Mouse (Mus musculus) liver, embryonic 14.5 days (tissue): ENCODE data around the gene Gm21887.
"Not testable (repeated sequence)": the region's sequence is repeated elsewhere in the genome, so short reads cannot be mapped to it uniquely, and the experiment has no call there.

ENCODE experiments used
- CTCF ChIP-seq: IDR thresholded peaks from 2 replicates; pipeline ENCODE4 v1.5.1; 2016; ENCODE audit warnings: antibody characterized with exemption, low read depth, control low read depth
- EP300 ChIP-seq: IDR thresholded peaks from 2 replicates; pipeline ENCODE4 v1.6.1; 2016; ENCODE audit warnings: antibody characterized with exemption, low read depth

DNA sequence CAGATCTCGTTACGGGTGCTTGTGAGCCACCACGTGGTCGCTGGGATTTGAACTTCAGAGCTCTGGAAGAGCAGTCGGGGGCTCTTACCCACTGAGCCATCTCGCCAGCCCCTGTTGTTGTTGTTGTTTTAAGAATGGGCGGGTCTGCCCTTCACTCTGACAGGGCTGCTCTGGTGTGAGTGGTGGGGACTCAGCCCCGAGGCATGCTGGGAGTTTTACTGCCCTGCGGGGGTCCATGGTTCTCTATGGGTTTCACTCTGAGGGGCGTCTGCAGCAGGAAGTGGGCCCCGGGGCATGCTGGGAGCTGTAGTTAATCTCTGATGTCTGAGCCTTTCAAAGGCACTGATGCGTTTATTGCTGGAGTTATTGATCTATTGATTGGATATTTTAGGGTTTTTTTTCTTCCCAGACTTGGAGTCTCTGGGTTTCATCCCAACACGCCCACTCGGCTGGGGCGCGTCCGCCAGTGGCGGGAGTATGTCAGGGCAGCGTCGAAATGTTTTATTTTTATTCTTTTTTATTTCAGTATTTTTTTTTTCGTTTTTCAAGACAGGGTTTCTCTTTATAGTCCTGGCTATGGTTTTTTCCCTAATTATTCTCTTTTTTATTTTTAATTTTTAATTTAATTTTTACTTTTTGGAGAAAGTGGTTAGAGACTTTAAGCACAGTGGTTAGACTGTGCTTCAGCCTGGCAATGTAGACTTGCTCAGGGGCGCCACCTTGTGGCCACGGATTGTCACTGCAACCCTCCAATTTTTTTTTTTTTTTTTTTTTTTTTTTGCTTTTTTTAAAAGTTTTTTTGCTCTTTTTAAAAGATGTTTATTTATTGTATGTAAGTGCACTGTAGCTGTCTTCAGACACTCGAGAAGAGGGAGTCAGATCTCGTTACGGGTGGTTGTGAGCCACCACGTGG lies 8.1 kb downstream of the Gm21887 start:
- TF ChIP-seq CTCF, result peak; percentile 89
- TF ChIP-seq EP300, result not testable (repeated sequence)
